ENCODE assay signal across 20 mouse cellular contexts in genomic region chr5:141988685-141989084, GRCm38 (mm10).
DNase-seq lines count a peak whose midpoint lies in the region; ATAC-seq lines count a peak whose summit lies in the region.
"Had no signal": no experiment of that assay in that cellular context is flagged by ENCODE, and none has a peak within 500 bp of the region (broad histone marks: within the 10 kb centered on the region; RNA-seq: fewer than 3 reads in every experiment).

No protein-coding gene starts in this region.

- DNase-seq in frontal cortex, adult 2 months (ENCODE audit: extremely low spot score in 1 of 2, low spot score in 1 of 2): peak; percentile 13 to 20
- peak; percentile 12 for DNase-seq in layer of hippocampus, adult 9-11 months
- DNase-seq in layer of hippocampus, postnatal 25 days (ENCODE audit: extremely low spot score in 1 of 2, low spot score in 1 of 2): no peak
- peak; percentile 20 to 32 for DNase-seq in left cerebral cortex, postnatal 10 days (ENCODE audit: extremely low spot score in 1 of 2, low spot score in 2 of 2)
- DNase-seq in left cerebral cortex, adult 8-10 months (ENCODE audit: low spot score in 2 of 2): no peak
- DNase-seq: adrenal gland, postnatal 10 days; adrenal gland, postnatal 36 days; B cell, adult 2 months; cerebellum, adult 18-20 months; cerebellum, adult 9-10 months; cerebellum, postnatal 14 days; gastrocnemius, postnatal 10 days; gastrocnemius, postnatal 36 days; heart, adult 2 months; heart, postnatal 14 days; heart, postnatal 4 days had no signal

- no peak for ATAC-seq in frontal cortex, adult (ENCODE audit: low TSS enrichment)
- ATAC-seq: forebrain, embryonic 13.5 days; hindbrain, postnatal 0 days; Patski had no signal

- intact Hi-C loops in left cerebral cortex, postnatal 10 days (cut with DNase I): loop anchor here (10.0 kb wide), 1 partner anchor 326 kb away; no protein-coding TSS in a partner anchor

Comparison
In these comparisons a context has a peak if more than half of its experiments do, and no peak if none do; other contexts are left out.
1. DNase-seq: peak in frontal cortex, adult 2 months (2 of 2), layer of hippocampus, adult 9-11 months (single experiment) and left cerebral cortex, postnatal 10 days (2 of 2); none in layer of hippocampus, postnatal 25 days (0 of 2) and left cerebral cortex, adult 8-10 months (0 of 2).